Mouse (Mus musculus): ENCODE data around the gene Abcb10. TPM values are rescaled to one million over a fixed set of nuclear protein-coding genes. Genes with fewer than 3 reads are reported as not detected.
"Not testable (repeated sequence)": the region's sequence is repeated elsewhere in the genome, so short reads cannot be mapped to it uniquely, and the experiment has no call there.

Abcb10 gene
- total RNA-seq, 2 experiments from 2014 or later, result 12.8 to 16.8 TPM

GRCm38 (mm10) chr8:123982291-123982793, 580 bp downstream of the Abcb10 start:
- no peak for DNase-seq (ENCODE audit: low spot score in 2 of 2)

DNA sequence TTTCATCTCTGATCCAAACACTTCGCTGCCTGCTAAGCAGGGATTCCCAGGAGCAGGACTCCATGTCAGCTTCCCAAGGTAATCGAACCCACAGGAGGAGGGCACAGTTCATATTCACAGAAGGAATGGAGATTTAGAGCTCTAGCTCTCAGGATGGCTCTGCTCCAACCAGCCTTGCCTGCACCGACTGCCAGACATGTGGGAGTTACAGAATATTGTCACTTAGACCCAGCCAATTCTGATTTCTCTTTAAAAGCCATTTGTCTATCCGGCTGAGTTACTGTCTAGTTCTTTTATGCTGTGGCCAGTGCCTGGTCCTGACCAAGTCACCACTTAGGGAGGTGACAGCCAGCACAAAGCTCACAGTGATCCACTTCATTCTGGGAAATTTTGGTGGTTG, 1.2 kb downstream of the Abcb10 start:
- DNase-seq (ENCODE audit: low spot score in 2 of 2), result no peak

GRCm38 (mm10) chr8:123980239-123980638, 2.7 kb downstream of the Abcb10 start:
- no peak for DNase-seq (ENCODE audit: low spot score in 2 of 2)

GRCm38 (mm10) chr8:123978926-123979325, 4.0 kb downstream of the Abcb10 start:
- no peak for DNase-seq (ENCODE audit: low spot score in 2 of 2)

- DNase-seq (ENCODE audit: low spot score in 2 of 2), result no peak
Observed at GRCm38 (mm10) chr8:123978166-123978838, 4.6 kb downstream of the Abcb10 start.

DNA sequence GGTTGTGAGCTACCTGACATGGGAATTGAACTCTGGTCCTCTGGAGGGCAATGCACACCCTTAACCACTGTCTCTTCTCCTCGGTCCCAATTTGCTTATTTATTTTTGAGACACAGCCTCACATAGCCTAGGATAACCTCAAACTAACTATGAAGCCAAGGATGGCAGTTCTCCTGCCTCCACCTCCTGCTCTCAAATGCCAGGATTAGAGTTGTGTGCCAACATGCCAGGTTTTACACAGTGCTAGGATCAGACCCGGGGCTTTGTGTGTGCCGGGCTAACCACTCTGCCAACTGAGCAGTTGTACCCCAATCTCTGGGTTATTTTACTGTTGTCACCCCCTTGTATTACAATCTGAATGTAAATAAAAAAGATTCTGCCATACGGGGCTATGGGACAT, 5.4 kb downstream of the Abcb10 start:
- no peak for DNase-seq (ENCODE audit: low spot score in 2 of 2)

DNA sequence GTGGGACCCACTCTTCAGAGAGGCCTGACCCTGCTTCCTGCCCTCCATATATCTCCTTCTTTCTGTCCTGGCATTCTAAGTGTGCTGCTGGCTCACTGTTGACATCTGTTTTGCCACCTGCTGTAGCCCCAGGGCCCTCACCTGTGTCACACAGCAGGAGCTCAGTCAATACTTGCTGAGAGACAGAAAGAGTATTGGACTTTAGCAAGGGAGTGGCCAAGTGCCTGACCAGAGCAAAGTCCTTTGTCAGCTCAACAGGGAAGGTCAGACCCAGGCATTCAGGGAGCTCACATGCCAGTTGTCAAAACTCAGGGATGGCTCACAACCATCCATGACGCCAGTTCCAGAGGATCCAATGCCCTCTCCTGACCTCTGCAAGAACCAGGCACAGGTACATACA, 9.4 kb downstream of the Abcb10 start:
- DNase-seq (ENCODE audit: low spot score in 2 of 2), result no peak

DNA sequence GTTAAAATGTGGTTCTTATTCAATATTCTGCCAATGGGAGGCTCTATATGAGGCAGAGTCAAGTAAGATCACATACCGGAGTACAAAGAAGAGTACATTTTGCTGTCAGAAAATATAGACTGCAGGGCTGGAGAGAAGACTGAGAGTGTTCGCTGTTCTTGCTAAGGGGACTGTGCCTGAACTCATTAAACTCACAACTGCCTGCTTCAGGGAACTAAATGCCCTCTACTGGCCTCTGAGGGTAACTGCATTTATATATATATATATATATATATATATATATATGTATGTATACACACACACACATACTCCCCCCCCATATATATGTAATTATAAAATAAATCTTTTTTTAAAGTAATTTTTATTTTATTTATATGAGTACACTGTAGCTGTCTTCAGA, 16.0 kb downstream of the Abcb10 start:
- DNase-seq (ENCODE audit: low spot score in 2 of 2), result no peak

DNA sequence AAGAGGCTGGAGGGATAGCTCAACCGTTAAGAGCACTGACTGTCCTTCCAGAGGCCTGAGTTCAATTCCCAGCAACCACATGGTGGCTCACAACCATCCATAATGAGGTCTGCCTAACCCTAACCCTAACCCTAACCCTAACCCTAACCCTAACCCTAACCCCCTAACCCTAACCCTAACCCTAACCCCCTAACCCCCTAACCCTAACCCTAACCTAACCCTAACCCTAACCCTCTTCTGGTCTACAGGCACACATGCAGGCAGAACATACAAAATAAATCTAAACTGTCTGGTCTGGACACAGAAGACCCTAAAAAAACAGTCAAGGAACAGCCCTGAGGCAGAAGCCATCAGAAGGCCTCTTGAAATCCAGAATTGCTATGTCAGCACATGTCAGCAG, 21.6 kb downstream of the Abcb10 start:
- no peak for DNase-seq (ENCODE audit: low spot score in 2 of 2)

GRCm38 (mm10) chr8:123960556-123960955, 22.4 kb downstream of the Abcb10 start:
- not testable (repeated sequence) for DNase-seq (ENCODE audit: low spot score in 2 of 2)

- peak in 1 of 2 experiments; percentile 22 for DNase-seq (ENCODE audit: low spot score in 2 of 2)
Observed at GRCm38 (mm10) chr8:123960056-123960455, 22.9 kb downstream of the Abcb10 start.

DNA sequence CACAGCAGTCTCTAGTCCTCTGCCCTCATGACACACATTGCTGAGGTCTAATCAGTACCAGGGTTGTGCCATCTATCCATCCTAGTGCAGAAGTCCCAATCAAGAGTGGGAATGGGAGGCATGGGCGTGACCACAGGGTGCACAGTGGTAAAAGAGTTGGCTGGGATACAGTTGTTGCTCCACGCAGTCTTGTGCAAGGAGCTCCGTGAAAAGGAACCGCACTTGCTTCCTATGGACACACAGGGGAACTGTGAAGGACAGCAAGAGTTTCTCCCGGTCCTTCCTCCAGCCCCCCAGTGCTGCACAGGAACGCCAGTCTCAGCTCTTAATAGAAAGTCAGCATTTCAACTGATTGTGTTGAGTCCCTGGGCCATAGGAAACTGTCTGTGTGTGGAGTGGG, 23.4 kb downstream of the Abcb10 start:
- no peak for DNase-seq (ENCODE audit: low spot score in 2 of 2)

DNA sequence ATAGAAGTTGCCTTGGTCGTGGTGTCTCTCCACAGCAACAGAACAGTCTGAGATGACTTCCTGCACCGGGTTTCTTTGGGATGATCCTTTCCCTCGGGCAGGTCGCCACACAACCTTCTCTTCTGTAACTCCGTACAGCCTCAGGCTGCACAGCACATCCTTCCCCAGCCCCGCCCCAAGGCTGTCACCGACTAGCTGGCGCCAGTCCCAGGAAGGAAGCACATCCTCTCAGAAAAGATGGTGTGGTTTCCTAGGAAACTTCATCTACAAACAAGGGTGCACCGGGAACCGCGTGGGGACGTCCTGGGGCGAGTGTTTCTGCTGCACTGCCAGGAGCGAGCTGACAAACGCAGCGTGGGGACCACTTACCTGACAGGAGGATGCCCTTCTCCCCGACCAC, 24.8 kb downstream of the Abcb10 start:
- DNase-seq (ENCODE audit: low spot score in 2 of 2), result no peak

DNA sequence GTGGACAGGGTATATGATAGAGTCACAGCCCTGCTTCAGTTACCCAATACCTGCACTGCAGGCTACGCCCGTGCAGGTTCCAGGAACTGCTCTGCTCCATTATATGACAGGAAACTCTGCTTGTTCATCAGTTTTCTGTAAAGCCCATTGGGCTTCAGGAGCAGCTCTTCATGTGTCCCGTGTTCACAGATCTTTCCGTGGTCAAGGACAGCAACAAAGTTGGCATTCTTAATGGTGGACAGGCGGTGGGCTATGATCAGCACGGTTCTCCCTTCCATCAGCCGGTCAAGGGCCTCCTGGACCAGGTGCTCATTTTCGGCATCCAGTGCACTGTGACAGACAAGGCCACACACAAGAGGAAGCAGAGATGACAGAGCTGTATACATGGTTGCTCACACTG, 28.7 kb downstream of the Abcb10 start:
- DNase-seq (ENCODE audit: low spot score in 2 of 2), result no peak

DNA sequence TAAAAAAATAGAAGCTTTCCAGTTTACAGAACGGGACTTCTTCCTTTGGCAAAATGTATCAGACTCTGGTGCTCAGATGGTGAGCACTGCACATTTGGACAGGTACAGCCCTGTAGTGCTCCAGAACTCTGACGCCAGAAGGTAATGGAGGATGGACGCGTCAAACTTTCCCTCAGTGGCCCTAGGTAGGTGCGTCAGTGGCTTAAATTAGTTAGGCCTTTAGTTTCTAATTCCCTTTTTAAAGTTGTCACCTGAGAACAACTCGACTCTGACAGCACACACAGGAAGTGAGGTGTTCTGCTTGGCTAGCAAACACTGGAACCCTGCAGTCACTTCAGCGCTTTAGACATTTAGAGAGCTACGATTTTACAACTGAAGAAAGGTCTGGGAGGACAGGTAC, 29.2 kb downstream of the Abcb10 start:
- no peak for DNase-seq (ENCODE audit: low spot score in 2 of 2)

- DNase-seq (ENCODE audit: low spot score in 2 of 2), result peak; percentile 38 to 51
Observed at GRCm38 (mm10) chr8:123950077-123950802, 32.7 kb downstream of the Abcb10 start.

DNA sequence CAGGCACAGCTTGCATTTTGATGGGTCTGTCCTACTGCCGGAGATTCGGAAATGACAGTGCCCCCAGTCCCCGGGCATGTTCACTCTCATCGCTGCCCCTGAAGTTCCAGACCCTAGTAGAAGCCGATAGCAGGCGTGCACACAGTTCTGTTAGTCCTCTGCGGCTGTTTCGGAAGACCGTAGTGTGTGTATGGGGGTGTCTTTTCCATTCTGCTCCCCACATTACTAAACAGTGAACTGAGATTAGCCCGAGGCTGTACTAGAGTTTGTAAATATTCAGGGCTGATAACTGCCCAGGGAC, 33.3 kb downstream of the Abcb10 start:
- DNase-seq (ENCODE audit: low spot score in 2 of 2), result no peak

DNA sequence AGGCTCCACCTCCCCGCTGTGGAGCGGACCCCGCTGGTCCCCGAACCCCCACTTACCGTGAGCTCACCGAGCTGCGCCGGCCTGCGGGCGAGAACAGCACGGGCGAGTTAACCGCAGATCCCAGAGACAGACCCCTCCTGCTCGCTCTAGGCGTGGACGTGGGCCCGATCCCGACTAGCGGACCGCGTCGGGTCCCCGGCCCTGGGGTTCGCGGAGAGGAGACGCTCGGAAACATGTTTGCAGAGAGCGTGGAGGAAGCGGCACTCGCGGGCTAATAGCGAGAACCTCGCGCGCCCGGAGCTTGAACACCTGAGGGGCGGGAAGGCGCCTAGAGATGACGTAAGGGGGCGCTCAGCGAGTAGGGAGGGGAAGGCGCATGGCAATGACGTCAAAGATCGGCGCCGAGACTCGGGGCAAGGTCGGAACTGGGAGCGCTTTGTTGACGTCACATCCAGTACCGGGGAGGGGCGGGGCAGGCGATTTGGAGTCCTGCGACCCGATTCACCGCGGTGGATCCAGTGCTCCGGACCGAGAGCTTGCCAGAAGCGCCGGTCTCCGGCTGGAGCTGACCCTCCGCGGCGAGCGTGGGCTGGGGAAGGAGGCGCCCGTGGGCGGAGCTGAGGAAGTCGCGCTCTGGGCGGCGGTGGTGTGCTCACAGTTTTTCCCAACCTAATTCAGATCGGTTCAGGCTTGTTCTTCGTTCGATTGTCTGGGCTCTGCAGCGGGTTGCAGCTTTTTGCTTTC, 33.8 kb downstream of the Abcb10 start, which contains the start of gene Nup133:
TSS of gene Nup133 (minus strand) at position 324 of the 744 bp plus-strand sequence.
- peak; percentile 100 for DNase-seq (ENCODE audit: low spot score in 2 of 2)

DNA sequence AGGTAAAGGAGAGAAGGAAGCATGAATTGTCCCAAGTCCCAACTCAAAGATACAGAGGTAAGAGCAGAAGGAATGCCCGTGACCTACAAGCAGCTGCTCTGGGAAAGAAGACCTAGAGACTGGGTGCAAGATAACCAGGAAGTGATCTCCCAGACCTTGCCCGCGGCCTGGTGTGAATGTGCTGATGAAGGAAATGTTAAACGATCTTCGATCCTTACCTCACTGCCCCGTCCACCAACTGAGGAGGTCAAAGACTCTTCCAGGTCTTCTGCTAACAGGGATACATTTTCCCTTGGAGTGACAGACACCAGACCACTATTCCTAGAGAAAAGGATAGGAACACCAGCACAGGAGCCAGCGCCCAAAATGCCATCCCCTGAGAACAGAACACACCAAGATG, 53.9 kb downstream of the Abcb10 start:
- DNase-seq (ENCODE audit: low spot score in 2 of 2), result no peak

- DNase-seq (ENCODE audit: low spot score in 2 of 2), result no peak
Observed at GRCm38 (mm10) chr8:123925671-123926070, 57.3 kb downstream of the Abcb10 start.

GRCm38 (mm10) chr8:123924719-123925118, 58.2 kb downstream of the Abcb10 start:
- peak; percentile 65 to 76 for DNase-seq (ENCODE audit: low spot score in 2 of 2)

DNA sequence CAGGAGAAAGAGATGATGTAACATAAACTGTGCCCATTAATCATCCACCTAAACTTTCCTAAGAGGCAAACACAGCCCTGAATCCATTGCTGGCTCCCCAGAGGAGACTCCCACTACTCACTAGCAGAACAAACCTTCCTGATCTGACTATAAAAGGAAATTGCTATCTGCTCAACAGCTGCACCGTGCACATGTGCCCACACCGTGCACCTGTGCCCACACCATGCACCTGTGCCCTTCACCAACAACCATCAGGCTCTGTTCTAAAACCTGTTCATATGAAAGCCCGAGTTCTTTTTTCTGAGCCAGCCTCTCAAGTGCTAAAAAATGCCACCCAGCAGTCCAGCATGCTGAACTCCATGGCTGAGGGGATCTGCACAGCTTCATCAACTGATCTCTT, 68.3 kb downstream of the Abcb10 start:
- no peak for DNase-seq (ENCODE audit: low spot score in 2 of 2)

Data from adrenal gland, adult 18-20 months (tissue).